ENCODE assay signal across 11 mouse cellular contexts in the genomic region with DNA sequence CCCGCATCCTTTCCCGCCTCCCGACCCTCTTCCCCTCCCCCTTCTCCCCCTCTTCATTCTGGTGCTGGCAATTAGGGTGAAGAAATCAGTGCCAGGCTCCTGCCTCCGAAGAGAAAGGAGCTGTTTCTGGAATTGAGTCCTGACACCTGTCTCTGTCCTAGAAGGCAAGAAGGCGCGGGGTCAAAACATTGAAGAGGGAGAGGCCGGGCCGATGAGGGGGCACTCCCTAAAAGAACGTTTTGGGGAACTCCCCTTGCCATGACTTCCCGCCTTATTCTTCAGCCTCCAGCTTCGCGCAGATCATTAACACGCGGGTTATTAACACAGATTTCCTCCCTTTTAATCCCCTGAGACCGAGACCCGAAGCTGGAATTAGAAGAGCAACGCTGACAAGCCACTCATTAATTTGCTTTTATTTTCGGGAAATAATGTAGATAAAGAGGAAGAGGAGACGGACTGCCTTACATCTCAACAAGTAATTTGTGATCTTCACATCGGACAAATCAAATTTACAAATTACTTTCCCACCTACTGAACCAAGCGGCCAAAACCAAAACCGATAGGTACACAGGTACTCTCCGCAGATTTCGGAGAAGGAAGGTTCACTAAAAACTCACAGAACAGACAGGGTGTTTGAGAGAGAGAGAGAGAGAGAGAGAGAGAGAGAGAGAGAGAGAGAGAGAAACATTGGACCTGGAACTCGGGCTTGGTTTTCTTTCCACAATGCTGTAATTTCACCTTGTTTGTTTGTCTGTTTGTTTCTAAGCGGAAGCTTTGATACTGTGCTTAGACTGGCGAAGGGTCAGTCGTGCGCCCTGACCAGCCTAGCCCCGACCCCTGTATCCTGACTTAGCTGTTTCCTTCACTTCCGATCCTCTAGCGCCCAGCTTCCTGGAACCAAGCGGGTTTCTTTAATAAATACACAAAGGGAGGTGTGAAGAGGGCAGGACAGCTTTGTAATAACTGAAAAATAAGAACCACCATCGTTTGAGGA. TPM values are rescaled to one million over a fixed set of nuclear protein-coding genes. Genes with fewer than 3 reads are reported as not detected.
DNase-seq lines count a peak whose midpoint lies in the region; ATAC-seq lines count a peak whose summit lies in the region.
"Had no signal": no experiment of that assay in that cellular context is flagged by ENCODE, and none has a peak within 500 bp of the region (broad histone marks: within the 10 kb centered on the region; RNA-seq: fewer than 3 reads in every experiment).

No protein-coding gene starts in this region.

- no peak overlapping the region; the same call in 1 of the 2 replicates for H3K4me2 ChIP-seq in hindbrain, embryonic 12.5 days (replicated peaks)
- H3K4me2 ChIP-seq in forebrain, embryonic 14.5 days (ENCODE audit: low read length) = peak overlapping the region; percentile 82
- H3K4me2 ChIP-seq: liver, embryonic 13.5 days; neural tube, embryonic 13.5 days had no signal

- no peaks in the 10 kb centered on the region for H3K36me3 ChIP-seq in hindbrain, embryonic 10.5 days
- no peaks in the 10 kb centered on the region for H3K36me3 ChIP-seq in hindbrain, embryonic 12.5 days
- peaks cover 11% of the 10 kb centered on the region for H3K36me3 ChIP-seq in forebrain, embryonic 14.5 days (ENCODE audit: control insufficient read depth, insufficient read depth, low read length)
- H3K36me3 ChIP-seq: liver, embryonic 13.5 days; neural tube, embryonic 13.5 days had no signal

- no peaks in the 10 kb centered on the region for H3K9me3 ChIP-seq in hindbrain, embryonic 10.5 days
- no peaks in the 10 kb centered on the region for H3K9me3 ChIP-seq in hindbrain, embryonic 12.5 days (replicated peaks)
- no peaks in the 10 kb centered on the region for H3K9me3 ChIP-seq in forebrain, embryonic 14.5 days (replicated peaks; ENCODE audit: control insufficient read depth, low read length)
- H3K9me3 ChIP-seq: liver, embryonic 13.5 days; neural tube, embryonic 13.5 days had no signal

- no peak overlapping the region for H3K9ac ChIP-seq in hindbrain, embryonic 12.5 days
- H3K9ac ChIP-seq in forebrain, embryonic 14.5 days (ENCODE audit: low read length) = peak overlapping the region; percentile 74
- H3K9ac ChIP-seq: liver, embryonic 13.5 days; neural tube, embryonic 13.5 days had no signal

- peak; percentile 30 for DNase-seq in hindbrain, embryonic 10.5 days (ENCODE audit: low spot score)
- peak; percentile 13 for DNase-seq in ovary, postnatal 36 days (ENCODE audit: low spot score)
- DNase-seq in ovary, postnatal 10 days (ENCODE audit: low spot score) = no peak
- peak; percentile 86 for DNase-seq in forebrain, embryonic 14.5 days (ENCODE audit: low spot score)
- peak; percentile 59 for DNase-seq in retina, postnatal 1 day
- no peak for DNase-seq in layer of hippocampus, adult 11-12 months (ENCODE audit: low spot score)
- no peak for DNase-seq in thymus, postnatal 25 days
- DNase-seq: liver, embryonic 13.5 days had no signal

- 2% methylated on average over 34 of the region's 34 CpGs for WGBS in hindbrain, embryonic 10.5 days
- WGBS in hindbrain, embryonic 12.5 days = 3% methylated on average over 34 of the region's 34 CpGs
- WGBS in forebrain, embryonic 14.5 days = 4% methylated on average over 34 of the region's 34 CpGs

- H3K4me1 ChIP-seq in hindbrain, embryonic 10.5 days (replicated peaks) = peaks cover 30% of the 10 kb centered on the region
- peaks cover 18% of the 10 kb centered on the region for H3K4me1 ChIP-seq in hindbrain, embryonic 12.5 days
- peaks cover 10% of the 10 kb centered on the region for H3K4me1 ChIP-seq in forebrain, embryonic 14.5 days (ENCODE audit: control insufficient read depth, insufficient read depth, low read length)

- ATAC-seq in hindbrain, embryonic 12.5 days (ENCODE audit: low FRiP score) = no peak
- ATAC-seq in forebrain, embryonic 14.5 days = peak; percentile 38
- ATAC-seq: inflammation-experienced regulatory T-cells, adult 6 months had no signal

- H3K27ac ChIP-seq in hindbrain, embryonic 10.5 days = no peak overlapping the region
- H3K27ac ChIP-seq in hindbrain, embryonic 12.5 days = no peak overlapping the region
- H3K27ac ChIP-seq in forebrain, embryonic 14.5 days (ENCODE audit: low read depth, low read length) = peak overlapping the region; percentile 77
- H3K27ac ChIP-seq: liver, embryonic 13.5 days; neural tube, embryonic 13.5 days had no signal

- H3K27me3 ChIP-seq in hindbrain, embryonic 10.5 days (ENCODE audit: insufficient read depth, poor library complexity, severe bottlenecking) = peaks cover 100% of the 10 kb centered on the region
- H3K27me3 ChIP-seq in hindbrain, embryonic 12.5 days = peaks cover 86% of the 10 kb centered on the region
- peaks cover 20% of the 10 kb centered on the region for H3K27me3 ChIP-seq in forebrain, embryonic 14.5 days (replicated peaks; ENCODE audit: control insufficient read depth, insufficient read depth, low read length)

- peak overlapping the region; percentile 4; the same call in 1 of the 2 replicates for H3K4me3 ChIP-seq in hindbrain, embryonic 10.5 days
- no peak overlapping the region for H3K4me3 ChIP-seq in hindbrain, embryonic 12.5 days
- H3K4me3 ChIP-seq in forebrain, embryonic 14.5 days (ENCODE audit: low read depth, low read length) = peak overlapping the region; percentile 67
- H3K4me3 ChIP-seq: liver, embryonic 13.5 days; neural tube, embryonic 13.5 days had no signal

RNA-seq across cellular contexts. Expression of gene Otx1, which starts 8.0 kb away (rescaled TPM):
- polyA plus RNA-seq in hindbrain, embryonic 10.5 days (2016; fragmentation: Nextera tagmentation; extraction: Ambion mirVana) = 2.9 and 5.3 TPM in 2 replicates
- 3.4 and 3.6 TPM in 2 replicates for polyA plus RNA-seq in hindbrain, embryonic 12.5 days (2016; fragmentation: Nextera tagmentation; extraction: Ambion mirVana)
- 9.8 and 11.1 TPM in 2 replicates for polyA plus RNA-seq in forebrain, embryonic 14.5 days (2014; fragmentation: Nextera tagmentation; extraction: Ambion mirVana)
- polyA plus RNA-seq: inflammation-experienced regulatory T-cells, adult 6 months; liver, embryonic 13.5 days; neural tube, embryonic 13.5 days had no signal

Comparison
In these comparisons a context has a peak if more than half of its experiments do, and no peak if none do; other contexts are left out.
1. DNase-seq: peak in hindbrain, embryonic 10.5 days (single experiment), ovary, postnatal 36 days (single experiment), forebrain, embryonic 14.5 days (single experiment) and retina, postnatal 1 day (single experiment); none in ovary, postnatal 10 days (single experiment), layer of hippocampus, adult 11-12 months (single experiment) and thymus, postnatal 25 days (single experiment).